Mouse (Mus musculus): ENCODE measurements around the gene Slc28a3. TPM values are rescaled to one million over a fixed set of nuclear protein-coding genes. Genes with fewer than 3 reads are reported as not detected.

The Slc28a3 gene
- total RNA-seq, 2 experiments from 2014 or later, result 0.13 to 0.20 TPM

DNA sequence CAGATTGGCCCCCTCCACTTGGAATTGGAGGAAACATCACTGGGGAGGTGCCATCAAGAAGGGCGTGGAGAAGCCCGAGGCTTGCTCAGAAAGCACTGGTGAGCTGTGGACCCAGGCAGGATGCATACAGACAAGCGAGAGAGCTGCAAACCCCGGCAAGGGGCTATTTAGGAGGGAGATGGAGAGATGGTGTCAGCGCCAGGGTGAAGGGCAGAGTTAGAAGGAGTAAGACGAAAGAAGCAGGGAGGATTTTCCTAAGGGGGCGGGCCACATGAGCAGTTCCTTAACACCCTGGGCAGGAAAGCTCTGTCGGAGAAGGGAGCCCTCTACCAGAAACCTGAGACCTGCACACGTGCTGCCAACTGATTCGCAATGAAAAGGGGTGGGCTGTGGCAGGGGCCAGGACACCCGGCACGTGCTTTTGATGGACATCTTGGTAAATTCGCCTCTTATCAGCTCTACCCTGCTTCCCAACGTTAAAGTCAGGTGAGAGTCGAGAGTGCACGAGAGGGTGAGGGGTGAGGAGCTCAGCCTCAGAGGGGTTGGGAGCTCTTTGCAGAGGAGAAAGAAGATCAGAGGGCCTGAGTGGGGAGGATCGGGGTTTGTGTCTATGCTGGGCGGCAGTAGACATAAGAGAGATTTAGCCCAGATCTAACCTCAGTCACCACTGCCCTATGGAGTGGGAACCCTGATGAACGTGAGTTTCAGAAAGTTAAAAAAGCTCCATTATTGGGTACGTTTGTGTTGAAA lies 87.5 kb downstream of the Slc28a3 start:
- no peak for DNase-seq (ENCODE audit: low spot score in 2 of 2)

DNA sequence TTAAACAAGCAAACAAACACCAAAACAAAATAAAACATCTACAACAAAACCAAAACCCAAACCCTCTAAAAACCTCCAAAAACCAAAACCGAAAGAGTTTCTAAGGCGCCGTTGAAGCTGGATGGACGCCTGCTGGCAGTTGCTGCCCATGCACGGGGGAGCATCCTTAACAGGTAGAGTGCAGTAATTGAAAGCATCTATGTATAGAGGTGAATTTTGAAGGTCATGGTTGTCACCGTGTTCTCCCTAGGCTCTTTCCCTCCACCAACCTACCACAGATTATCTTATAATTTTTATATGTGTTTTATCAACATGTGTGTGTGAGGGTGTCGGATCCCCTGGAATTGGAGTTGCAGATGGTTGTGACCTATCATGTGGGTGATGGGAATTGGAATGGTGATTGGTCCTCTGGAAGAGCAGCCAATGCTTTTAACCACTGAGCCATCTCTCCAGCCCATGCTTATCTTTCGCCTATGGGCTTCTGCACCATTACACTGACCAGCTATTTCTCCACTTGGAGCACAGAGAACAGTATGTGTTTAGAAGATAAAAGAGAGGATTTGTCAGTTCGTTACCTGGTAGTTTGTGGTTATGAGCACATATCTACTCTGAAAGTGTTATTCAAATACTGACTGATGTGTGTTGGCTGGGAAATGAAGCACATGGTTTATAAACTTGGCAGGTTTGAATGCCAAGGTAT lies 89.2 kb downstream of the Slc28a3 start:
- no peak for DNase-seq (ENCODE audit: low spot score in 2 of 2)

DNA sequence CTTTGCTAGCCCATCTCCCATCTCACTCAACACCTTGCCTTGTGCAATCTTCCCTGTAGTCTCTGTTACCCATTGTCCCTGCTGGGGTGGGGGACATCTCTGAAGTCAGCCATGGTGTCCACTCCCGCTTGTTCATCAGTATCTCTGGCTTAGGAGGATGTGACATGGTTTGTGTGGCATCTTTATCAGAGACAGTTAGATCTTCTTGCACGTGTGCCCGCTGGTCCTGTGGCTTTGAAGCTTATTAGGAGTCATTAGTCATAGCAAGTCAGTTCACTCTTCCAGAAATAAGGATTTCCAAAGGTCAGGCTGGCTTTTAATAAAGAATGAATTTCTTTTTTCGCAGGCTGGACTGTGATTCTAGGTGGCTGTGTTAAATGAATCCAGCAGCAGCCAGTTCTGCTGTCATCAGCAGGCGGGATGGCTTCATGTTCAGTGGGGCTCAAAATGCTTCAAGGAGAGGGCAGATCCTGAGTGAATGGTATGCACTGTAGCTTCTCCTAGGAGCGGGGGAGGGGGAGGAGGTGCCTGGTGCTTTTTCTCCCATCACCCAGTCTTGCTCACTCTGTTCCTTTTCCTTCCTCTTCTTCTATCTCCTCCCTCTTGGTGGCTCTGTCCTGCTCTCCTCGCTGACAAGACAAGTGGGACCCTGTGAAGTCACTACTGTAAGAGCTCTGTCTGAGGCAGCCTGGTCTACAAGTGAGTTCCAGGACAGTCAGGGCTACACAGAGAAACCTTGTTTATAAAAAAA lies 89.9 kb downstream of the Slc28a3 start:
- no peak for DNase-seq (ENCODE audit: low spot score in 2 of 2)

DNA sequence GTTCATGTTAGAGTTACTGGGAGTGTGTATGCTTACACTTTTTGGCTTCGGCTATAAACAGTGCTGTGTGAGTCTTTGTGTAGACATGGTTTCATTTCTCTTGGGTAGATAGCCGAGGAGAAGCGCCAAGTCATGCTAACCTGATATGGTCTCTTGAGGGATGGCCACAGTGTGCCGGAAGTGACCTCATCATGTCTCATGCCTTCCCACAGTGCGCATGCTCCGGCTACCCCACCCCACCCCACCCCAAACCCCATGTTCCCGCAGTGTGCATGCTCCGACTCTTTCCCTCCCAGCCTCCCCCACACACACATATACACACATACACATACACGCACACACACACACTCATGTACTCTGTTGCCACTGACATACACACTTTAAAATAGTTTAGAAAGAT lies 90.6 kb downstream of the Slc28a3 start:
- DNase-seq (ENCODE audit: low spot score in 2 of 2), result no peak

DNA sequence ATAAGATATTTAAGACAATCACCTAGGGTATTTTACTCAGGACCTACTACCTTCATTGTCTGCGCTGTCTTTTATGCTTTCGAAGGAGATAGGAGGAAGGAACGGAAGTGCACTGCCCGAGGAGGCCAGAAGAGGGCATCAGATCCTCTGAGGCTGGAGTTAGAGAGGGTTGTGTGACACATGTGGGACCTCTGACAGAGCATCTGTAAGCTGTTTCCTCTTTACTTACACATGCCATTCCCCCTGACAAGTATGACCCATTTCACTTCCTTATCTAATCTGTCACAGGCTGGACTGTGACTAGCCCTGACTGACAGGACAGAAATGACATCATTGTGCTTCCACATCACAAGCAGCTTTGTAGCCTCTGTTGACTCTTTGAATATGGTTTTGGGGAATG lies 94.4 kb downstream of the Slc28a3 start:
- no peak for DNase-seq (ENCODE audit: low spot score in 2 of 2)

DNA sequence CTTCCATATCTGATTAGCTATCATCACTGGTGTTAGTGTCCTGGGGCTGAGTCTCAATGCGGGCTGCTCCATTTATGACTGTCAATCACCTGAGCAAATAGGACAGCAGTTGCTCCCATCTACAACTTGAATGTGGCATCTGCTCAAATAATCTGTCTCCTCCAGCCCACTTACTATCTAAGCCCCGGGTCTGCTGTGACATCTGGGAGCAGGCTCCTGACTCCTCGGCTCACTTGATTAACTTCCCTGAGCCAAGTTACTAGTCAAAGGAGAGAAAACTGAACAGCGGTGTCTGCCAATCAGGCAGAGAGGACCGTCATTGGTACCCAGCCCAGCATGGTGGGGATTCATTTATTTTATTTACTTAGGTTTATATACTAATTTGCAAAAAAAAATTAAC lies 95.0 kb downstream of the Slc28a3 start:
- DNase-seq (ENCODE audit: low spot score in 2 of 2), result no peak

DNA sequence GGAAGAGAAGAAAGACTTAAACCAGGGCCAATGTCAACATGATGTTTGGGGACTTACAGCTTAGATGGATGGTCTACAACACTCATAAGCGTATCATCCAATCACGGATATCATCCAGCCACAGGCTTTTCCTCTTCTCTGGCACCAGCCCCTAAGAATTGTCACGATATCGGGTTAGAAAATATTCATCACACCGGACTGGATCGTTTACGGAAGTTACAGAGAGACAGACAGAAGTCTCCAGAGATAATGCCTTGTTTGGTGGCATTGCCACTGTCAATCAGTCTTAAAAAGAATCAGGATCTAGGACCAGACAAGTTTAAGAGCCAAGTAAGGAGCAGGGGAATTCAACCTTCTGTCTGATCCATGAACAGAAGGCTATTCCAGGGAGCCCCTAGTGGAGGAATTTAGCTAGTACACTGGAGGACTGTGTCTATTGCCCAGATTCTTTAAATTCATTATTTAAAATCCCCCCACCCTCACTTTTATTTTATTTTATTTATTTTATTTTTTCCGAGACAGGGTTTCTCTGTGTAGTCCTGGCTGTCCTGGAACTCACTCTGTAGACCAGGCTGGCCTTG lies 96.4 kb downstream of the Slc28a3 start:
- no peak for DNase-seq (ENCODE audit: low spot score in 2 of 2)

DNA sequence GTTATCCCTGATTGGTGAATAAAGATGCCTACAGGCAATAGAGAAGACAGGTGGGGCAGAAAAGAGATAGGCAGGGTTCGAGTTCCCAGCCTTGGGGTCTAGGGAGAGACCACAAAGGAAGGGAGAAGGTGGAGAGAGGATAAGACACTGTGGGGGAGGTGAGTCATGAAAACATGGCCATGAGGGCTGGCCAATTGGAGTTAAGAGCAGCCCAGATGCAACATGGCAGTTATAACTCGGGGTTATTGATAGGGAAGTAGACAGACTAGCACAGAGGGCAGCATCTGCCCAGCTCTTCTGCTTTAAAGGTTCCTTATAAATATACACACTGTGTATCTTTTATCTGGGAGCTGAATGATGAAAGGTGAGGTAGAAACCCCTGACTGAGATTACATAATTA lies 98.8 kb downstream of the Slc28a3 start:
- DNase-seq (ENCODE audit: low spot score in 2 of 2), result no peak

DNA sequence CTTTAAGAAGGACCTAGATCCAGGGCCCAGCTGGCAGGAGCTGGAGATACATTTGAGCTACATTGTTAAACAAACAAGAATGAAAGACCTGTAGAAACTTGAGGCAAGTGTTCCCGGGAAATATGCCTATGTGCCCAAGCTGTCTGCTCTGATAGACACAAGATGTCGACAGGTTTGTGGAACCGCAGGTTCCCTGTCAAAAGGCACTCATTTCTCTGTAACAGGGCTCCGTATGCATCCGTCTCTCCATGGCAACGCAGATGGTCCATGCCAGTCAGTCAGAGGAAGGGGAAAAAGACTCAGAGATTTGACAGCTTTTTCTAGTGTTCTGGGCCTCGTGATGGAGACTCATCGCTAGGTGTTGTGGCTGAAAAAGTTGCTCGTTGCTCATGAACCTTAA lies 99.4 kb downstream of the Slc28a3 start:
- peak; percentile 19 to 51 for DNase-seq (ENCODE audit: low spot score in 2 of 2)

DNA sequence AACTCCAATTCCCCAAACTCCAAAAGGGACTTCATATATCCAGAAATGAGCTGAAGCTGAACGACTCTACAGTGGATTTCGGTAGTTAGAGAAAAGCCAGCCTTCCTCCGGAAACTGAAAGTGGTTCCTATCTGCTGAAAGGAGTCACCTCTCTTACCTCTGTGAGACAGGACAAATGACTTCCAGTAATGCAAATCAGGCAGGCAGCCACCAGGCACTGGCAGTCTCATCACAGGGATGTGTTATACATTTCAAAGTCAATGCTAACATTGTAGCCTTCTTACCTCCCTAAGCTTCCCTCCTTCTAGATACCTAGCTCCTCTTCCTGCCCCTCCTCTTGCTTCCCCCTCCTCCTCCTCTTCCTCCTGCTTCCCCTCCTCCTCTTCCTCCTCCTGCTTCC lies 101.4 kb downstream of the Slc28a3 start:
- DNase-seq (ENCODE audit: low spot score in 2 of 2), result no peak

DNA sequence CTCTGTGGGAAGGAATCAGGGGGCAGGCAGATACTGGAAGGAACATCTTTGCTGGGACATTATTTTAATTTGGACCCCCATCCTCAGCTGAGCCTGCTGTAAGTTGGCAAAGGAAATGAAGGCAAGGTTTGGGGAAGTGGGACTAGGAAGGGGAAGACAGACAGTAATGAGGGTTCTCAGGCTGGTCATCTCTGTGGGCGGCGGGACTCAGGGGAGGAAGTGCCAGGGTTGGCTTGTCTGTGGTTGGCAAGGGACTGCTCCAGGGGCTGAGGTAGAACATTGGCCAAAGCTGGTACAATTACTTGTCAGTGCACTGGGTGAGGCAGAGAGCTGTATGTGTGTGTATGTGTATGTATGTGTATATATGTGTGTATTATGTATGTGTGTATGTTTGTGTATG lies 107.1 kb downstream of the Slc28a3 start:
- no peak for DNase-seq (ENCODE audit: low spot score in 2 of 2)

DNA sequence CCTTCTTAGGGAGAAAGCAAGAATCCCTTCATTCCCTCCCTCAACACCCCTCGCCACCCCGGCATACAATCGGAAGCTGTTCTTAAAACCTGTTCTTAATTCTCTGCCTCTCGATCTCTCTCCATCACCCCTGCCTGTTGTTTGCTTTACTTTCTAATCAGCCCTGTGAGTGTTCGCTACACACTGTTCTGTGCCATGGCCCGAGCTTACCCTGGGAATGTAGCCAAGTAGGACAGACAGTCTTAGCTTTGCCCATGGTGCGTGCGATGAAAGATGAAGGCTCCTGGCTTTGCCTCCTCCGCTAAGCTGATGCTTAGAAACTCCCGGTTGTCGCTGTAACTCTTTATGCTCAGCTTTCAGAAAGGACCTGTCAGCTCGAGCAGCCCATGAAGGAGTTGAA lies 112.9 kb downstream of the Slc28a3 start:
- DNase-seq (ENCODE audit: low spot score in 2 of 2), result no peak

Other genes with a start within 250 kb of the Slc28a3 start
- 1 to 10 TPM; 7.8 to 8.3 TPM for gene 2210016F16Rik, start 225.7 kb downstream of the Slc28a3 start, total RNA-seq (2021)
- gene Rmi1, start 208.6 kb downstream of the Slc28a3 start, total RNA-seq (2021), result 10 to 100 TPM; 15.4 to 16.6 TPM
- gene Hnrnpk, start 207.5 kb downstream of the Slc28a3 start, total RNA-seq (2021), result 100 to 1,000 TPM; 658 to 684 TPM
- 100 to 1,000 TPM; 333 to 338 TPM for gene Ntrk2, start 195.7 kb upstream of the Slc28a3 start, total RNA-seq (2021)